Mouse (Mus musculus) kidney, embryonic 16.5 days (tissue): ENCODE measurements around the gene Opalin. TPM values are rescaled to one million over a fixed set of nuclear protein-coding genes. Genes with fewer than 3 reads are reported as not detected.

Experiments used
- ATAC-seq: fragments of 200-750 bp; cut with Nextera tagmentation; 2 replicates; pipeline ENCODE4 v1.8.0; 2017; ENCODE audit warnings: moderate TSS enrichment; ENCODE audit not compliant: low FRiP score, low TSS enrichment
- H3K27ac ChIP-seq: fragments of 300-500 bp; sonication (generic); 2 replicates; pipeline ENCODE4 v1.5.1; 2014; ENCODE audit warnings: low read length
- H3K27me3 ChIP-seq: fragments of 300-500 bp; sonication (generic); 2 replicates; pipeline ENCODE4 v1.6.1; 2014; ENCODE audit warnings: low read length, control low read depth, mixed read lengths; ENCODE audit not compliant: insufficient read depth
- H3K36me3 ChIP-seq: fragments of 300-500 bp; sonication (generic); 2 replicates; pipeline ENCODE4 v1.6.1; 2014; ENCODE audit warnings: low read length, control low read depth, mixed read lengths; ENCODE audit not compliant: insufficient read depth
- H3K4me1 ChIP-seq: fragments of 300-500 bp; sonication (generic); 2 replicates; pipeline ENCODE4 v1.6.1; 2014; ENCODE audit warnings: low read length, control low read depth, mixed read lengths; ENCODE audit not compliant: insufficient read depth
- H3K4me2 ChIP-seq: fragments of 300-500 bp; sonication (generic); replicated peaks from 2 replicates; pipeline ENCODE4 v1.6.1; 2014; ENCODE audit warnings: low read depth, low read length
- H3K4me3 ChIP-seq: fragments of 300-500 bp; sonication (generic); 2 replicates; pipeline ENCODE4 v1.5.1; 2014; ENCODE audit warnings: mild to moderate bottlenecking, low read length
- H3K9ac ChIP-seq: fragments of 300-500 bp; sonication (generic); replicated peaks from 2 replicates; pipeline ENCODE4 v1.6.1; 2014; ENCODE audit warnings: low read length
- H3K9me3 ChIP-seq: fragments of 300-500 bp; sonication (generic); 2 replicates; pipeline ENCODE4 v1.6.1; 2016; ENCODE audit warnings: low read length, control low read depth
- WGBS: fragments of 180-500 bp; shearing (Covaris S2); extraction: QIAGEN DNeasy Blood & Tissue Kit; methylation state at CpG from one replicate; pipeline ENCODE4 v1.1.7; 2014; 5-methylcytosine and 5-hydroxymethylcytosine counted together
- polyA plus RNA-seq: library from polyadenylated mRNA; unstranded; fragments of >200 nt; fragmentation: Nextera tagmentation; extraction: Ambion mirVana; gene quantifications from 2 replicates; pipeline ENCODE4 v1.2.1, GENCODE M21; 2015

The Opalin gene
- not detected in 2 replicates for polyA plus RNA-seq

- H3K27ac ChIP-seq, result no peak within 1 kb of the TSS
- H3K27me3 ChIP-seq, result no peaks in the 10 kb centered on the region
- H3K4me1 ChIP-seq, result no peaks in the 10 kb centered on the region
- no peaks in the 10 kb centered on the region for H3K36me3 ChIP-seq
- no peaks in the 10 kb centered on the region for H3K9me3 ChIP-seq
- ATAC-seq, result no peak
- WGBS, result 84% methylated on average over 3 of the region's 3 CpGs
- H3K4me3 ChIP-seq, result no peak within 1 kb of the TSS
- no peak within 1 kb of the TSS for H3K4me2 ChIP-seq
- no peak within 1 kb of the TSS for H3K9ac ChIP-seq
Observed at GRCm38 (mm10) chr19:41076906-41077305, at the start of gene Opalin. Opalin (minus strand) TSS chr19:41077113.

GRCm38 (mm10) chr19:41123009-41123408 is 46.1 kb upstream of the Opalin start:
- 12% methylated on average over 3 of the region's 3 CpGs for WGBS

GRCm38 (mm10) chr19:41119924-41120323 is 43.0 kb upstream of the Opalin start:
- Histone ChIP-seq H3K27me3 (no peaks in the 10 kb centered on the region), H3K9me3 (no peaks in the 10 kb centered on the region), H3K9ac (no peak overlapping the region), H3K4me3 (no peak overlapping the region), H3K27ac (no peak overlapping the region), H3K4me2 (no peak overlapping the region), H3K36me3 (no peaks in the 10 kb centered on the region), H3K4me1 (no peaks in the 10 kb centered on the region)
- 95% methylated on average over 13 of the region's 13 CpGs for WGBS
- no peak for ATAC-seq

More at GRCm38 (mm10) chr19:41123009-41123408, 46.1 kb upstream of the Opalin start:
- Histone ChIP-seq H3K27me3 (no peaks in the 10 kb centered on the region), H3K4me2 (no peak overlapping the region), H3K4me3 (no peak overlapping the region), H3K9me3 (no peaks in the 10 kb centered on the region), H3K9ac (no peak overlapping the region), H3K4me1 (no peaks in the 10 kb centered on the region), H3K27ac (no peak overlapping the region), H3K36me3 (no peaks in the 10 kb centered on the region)
- ATAC-seq, result no peak

- Histone ChIP-seq H3K4me1 (no peaks in the 10 kb centered on the region), H3K4me3 (no peak overlapping the region), H3K27me3 (no peaks in the 10 kb centered on the region), H3K36me3 (no peaks in the 10 kb centered on the region), H3K9ac (no peak overlapping the region), H3K27ac (no peak overlapping the region), H3K4me2 (no peak overlapping the region), H3K9me3 (no peaks in the 10 kb centered on the region)
- 36% methylated on average over 6 of the region's 6 CpGs for WGBS
- no peak for ATAC-seq
Observed at GRCm38 (mm10) chr19:41118346-41118745, 41.4 kb upstream of the Opalin start.

- Histone ChIP-seq H3K27ac (no peak overlapping the region), H3K36me3 (no peaks in the 10 kb centered on the region), H3K4me1 (peaks cover 8% of the 10 kb centered on the region; the same call in 1 of the 2 replicates), H3K9ac (no peak overlapping the region), H3K4me2 (no peak overlapping the region), H3K9me3 (no peaks in the 10 kb centered on the region), H3K4me3 (no peak overlapping the region), H3K27me3 (no peaks in the 10 kb centered on the region)
- 78% methylated on average over 4 of the region's 4 CpGs for WGBS
- no peak for ATAC-seq
Observed at GRCm38 (mm10) chr19:41117334-41117733, 40.4 kb upstream of the Opalin start.

- Histone ChIP-seq H3K9me3 (no peaks in the 10 kb centered on the region), H3K4me3 (no peak overlapping the region), H3K27me3 (no peaks in the 10 kb centered on the region), H3K9ac (no peak overlapping the region), H3K27ac (no peak overlapping the region), H3K4me2 (no peak overlapping the region), H3K4me1 (peaks cover 8% of the 10 kb centered on the region; the same call in 1 of the 2 replicates), H3K36me3 (no peaks in the 10 kb centered on the region)
- no peak for ATAC-seq
- 38% methylated on average over 5 of the region's 5 CpGs for WGBS
Observed at GRCm38 (mm10) chr19:41114611-41115010, 37.7 kb upstream of the Opalin start.

GRCm38 (mm10) chr19:41113911-41114531 is 37.1 kb upstream of the Opalin start:
- Histone ChIP-seq H3K36me3 (no peaks in the 10 kb centered on the region), H3K4me2 (no peak overlapping the region), H3K9ac (no peak overlapping the region), H3K4me3 (no peak overlapping the region), H3K27ac (no peak overlapping the region), H3K27me3 (no peaks in the 10 kb centered on the region), H3K4me1 (peaks cover 8% of the 10 kb centered on the region; the same call in 1 of the 2 replicates), H3K9me3 (no peaks in the 10 kb centered on the region)
- no peak for ATAC-seq
- WGBS, result 80% methylated on average over 17 of the region's 17 CpGs

GRCm38 (mm10) chr19:41112609-41113008 is 35.7 kb upstream of the Opalin start:
- Histone ChIP-seq H3K9me3 (no peaks in the 10 kb centered on the region), H3K27me3 (no peaks in the 10 kb centered on the region), H3K4me1 (peaks cover 8% of the 10 kb centered on the region; the same call in 1 of the 2 replicates), H3K9ac (no peak overlapping the region), H3K4me3 (no peak overlapping the region), H3K36me3 (no peaks in the 10 kb centered on the region), H3K4me2 (no peak overlapping the region), H3K27ac (no peak overlapping the region)
- ATAC-seq, result no peak
- WGBS, result 10% methylated on average over 6 of the region's 6 CpGs

GRCm38 (mm10) chr19:41109991-41110390 is 33.1 kb upstream of the Opalin start:
- 40% methylated on average over 5 of the region's 5 CpGs for WGBS

GRCm38 (mm10) chr19:41109496-41109895 is 32.6 kb upstream of the Opalin start:
- 78% methylated on average over 8 of the region's 8 CpGs for WGBS
- no peak for ATAC-seq
- H3K9ac ChIP-seq, result no peak overlapping the region
- no peaks in the 10 kb centered on the region for H3K27me3 ChIP-seq
- H3K9me3 ChIP-seq, result no peaks in the 10 kb centered on the region
- peaks cover 8% of the 10 kb centered on the region; the same call in 1 of the 2 replicates for H3K4me1 ChIP-seq
- H3K4me3 ChIP-seq, result no peak overlapping the region
- H3K27ac ChIP-seq, result no peak overlapping the region
- H3K36me3 ChIP-seq, result no peaks in the 10 kb centered on the region
- no peak overlapping the region for H3K4me2 ChIP-seq

More at GRCm38 (mm10) chr19:41109991-41110390, 33.1 kb upstream of the Opalin start:
- no peak overlapping the region for H3K9ac ChIP-seq
- H3K9me3 ChIP-seq, result no peaks in the 10 kb centered on the region
- no peak for ATAC-seq
- H3K27me3 ChIP-seq, result no peaks in the 10 kb centered on the region
- H3K27ac ChIP-seq, result no peak overlapping the region
- H3K4me1 ChIP-seq, result peaks cover 8% of the 10 kb centered on the region; the same call in 1 of the 2 replicates
- no peaks in the 10 kb centered on the region for H3K36me3 ChIP-seq
- no peak overlapping the region for H3K4me3 ChIP-seq
- H3K4me2 ChIP-seq, result no peak overlapping the region
